Mouse (Mus musculus) heart, postnatal 4 days (tissue): ENCODE data around the gene Dnm3. TPM values are rescaled to one million over a fixed set of nuclear protein-coding genes. Genes with fewer than 3 reads are reported as not detected.

ENCODE experiments used
- DNase-seq: peaks from one replicate; pipeline ENCODE4 v3.0.0; 2021
- total RNA-seq, 2 experiments: library from RNA; stranded (reverse); gene quantifications; 2 replicates each; pipeline ENCODE4 v1.2.3; 2021

Dnm3 gene
- total RNA-seq, 2 experiments from 2014 or later = 4.5 to 5.5 TPM

DNA sequence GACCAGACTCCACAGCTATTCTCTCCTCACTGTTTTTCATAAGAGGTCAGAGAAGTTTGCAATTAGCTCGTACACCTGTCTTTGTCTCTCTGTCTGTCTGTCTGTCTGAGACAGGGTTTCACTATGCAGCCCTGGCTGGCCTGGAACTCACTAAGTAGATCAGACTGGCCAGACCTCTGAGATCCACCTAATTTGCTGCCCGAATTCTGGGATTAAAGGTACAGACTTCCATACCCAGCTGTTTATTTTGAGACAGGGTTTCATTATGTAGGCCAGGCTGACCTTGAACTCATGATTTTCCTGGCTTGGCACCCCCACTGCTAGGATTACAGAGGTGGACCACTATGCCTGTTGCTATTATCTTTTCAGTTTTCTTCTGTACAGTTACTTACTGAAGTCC lies 319.3 kb downstream of the Dnm3 start:
- DNase-seq = no peak

DNA sequence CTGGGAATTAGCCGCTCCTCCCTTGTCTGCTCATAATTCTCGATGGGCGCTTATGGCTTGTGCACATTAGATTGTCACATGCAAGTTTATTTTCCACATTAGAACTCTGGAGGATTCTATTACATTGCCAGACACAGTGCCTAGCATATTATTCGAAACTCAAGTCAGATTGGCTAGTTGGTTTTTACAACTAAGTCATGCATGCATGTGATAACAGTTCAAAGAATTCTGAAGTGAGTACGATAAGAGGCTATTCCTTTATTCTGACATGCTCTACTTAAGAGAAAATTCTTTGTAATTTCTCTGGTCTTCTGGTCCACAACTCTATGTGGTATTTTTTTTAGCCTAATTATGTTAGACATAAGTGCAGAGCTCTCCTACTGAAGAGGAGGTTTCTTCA lies 320.2 kb downstream of the Dnm3 start:
- no peak for DNase-seq

DNA sequence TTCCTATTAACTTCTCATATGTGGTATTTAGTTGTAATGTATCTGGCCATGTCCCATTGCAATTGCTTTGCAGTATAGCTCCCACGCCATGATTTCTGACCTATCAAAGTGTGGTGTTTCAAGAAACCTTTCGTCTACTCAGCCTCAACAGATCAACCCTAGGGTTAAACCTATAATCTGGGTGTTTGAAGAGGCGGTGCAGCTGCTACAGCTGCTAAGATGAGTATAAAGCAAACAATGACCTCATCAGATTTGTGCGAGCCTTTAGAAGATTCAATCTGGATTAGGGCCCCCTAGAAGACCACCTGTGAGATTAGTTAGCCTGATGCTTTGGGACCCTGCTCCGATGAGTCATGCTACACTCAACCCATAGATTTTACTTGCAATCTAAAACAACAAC lies 321.0 kb downstream of the Dnm3 start:
- DNase-seq = no peak

DNA sequence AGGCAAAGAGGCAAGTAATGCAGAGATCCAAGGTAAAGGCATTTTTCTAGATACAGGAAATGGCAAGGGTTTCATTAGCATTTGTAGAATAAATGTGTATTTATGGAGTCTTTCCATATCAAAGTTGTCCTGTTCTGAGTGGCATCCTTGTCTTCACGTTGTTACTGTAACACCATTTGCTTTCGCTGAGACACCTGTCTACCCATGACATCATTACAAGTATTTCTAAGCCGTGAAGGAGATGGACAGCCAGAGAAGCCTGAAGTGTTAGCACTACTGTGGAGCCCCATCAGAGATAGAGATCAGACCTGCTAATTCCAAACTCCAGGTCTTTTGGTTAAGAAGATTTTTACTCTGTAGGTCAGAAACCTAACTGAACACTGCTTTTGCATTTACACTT lies 322.3 kb downstream of the Dnm3 start:
- no peak for DNase-seq

DNA sequence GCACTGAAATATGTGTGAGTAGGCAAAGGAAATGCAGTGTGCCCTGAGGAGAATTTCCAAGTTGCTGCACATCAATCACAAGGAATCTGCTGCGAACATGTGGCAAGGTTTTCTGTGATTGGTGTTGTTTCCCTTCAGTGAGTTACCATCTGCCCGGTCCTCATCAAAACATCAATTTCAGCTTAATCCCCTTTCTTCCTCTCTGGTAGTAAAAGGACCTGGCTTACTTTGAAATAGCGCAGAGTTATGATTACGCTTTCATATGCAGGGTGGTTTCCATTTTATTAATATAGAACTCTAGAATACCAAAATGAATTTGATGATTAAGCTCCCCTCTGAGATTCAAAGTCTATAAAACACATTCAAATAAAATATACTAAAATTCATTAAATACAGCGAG lies 324.7 kb downstream of the Dnm3 start:
- no peak for DNase-seq

GRCm38 (mm10) chr1:162149730-162150129 lies 328.1 kb downstream of the Dnm3 start:
- no peak for DNase-seq

GRCm38 (mm10) chr1:162147554-162147953 lies 330.3 kb downstream of the Dnm3 start:
- DNase-seq = no peak

DNA sequence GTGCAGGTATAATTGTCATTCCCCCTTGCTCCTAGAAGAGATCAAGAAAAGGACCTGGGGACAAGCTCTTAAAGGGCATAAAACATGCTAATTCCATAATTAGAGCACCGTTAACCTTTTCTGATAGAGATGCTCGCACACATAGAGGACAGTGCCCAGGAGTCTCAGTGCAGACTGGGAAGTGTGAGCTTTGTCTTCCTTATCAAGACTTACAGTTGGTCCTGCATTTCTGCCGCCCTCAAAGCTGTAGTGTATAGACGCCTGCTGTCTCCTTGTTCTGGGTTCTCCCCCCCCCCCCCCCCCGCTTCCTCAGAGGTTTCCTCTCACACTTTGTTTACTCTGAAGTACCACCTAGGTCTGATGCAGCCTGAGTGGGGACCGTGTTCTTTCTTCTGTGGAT lies 332.1 kb downstream of the Dnm3 start:
- no peak for DNase-seq

DNA sequence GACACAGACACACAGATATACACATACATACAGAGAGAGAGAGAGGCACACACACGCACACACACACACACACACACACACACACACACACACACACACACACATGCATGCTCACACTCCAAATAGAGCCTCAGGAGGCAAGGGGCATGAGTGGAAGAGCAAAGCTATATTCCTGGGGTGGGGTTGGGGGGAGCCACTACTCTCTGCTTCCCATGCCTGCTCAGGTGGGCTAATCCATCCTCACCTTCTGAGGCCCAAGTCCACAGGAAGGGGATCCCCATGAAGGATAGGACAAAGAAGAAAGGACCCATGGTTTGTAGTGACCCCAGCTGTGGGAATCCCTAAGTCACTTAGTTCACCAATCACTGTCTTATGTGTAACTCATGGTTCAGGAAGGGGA lies 332.8 kb downstream of the Dnm3 start:
- no peak for DNase-seq

DNA sequence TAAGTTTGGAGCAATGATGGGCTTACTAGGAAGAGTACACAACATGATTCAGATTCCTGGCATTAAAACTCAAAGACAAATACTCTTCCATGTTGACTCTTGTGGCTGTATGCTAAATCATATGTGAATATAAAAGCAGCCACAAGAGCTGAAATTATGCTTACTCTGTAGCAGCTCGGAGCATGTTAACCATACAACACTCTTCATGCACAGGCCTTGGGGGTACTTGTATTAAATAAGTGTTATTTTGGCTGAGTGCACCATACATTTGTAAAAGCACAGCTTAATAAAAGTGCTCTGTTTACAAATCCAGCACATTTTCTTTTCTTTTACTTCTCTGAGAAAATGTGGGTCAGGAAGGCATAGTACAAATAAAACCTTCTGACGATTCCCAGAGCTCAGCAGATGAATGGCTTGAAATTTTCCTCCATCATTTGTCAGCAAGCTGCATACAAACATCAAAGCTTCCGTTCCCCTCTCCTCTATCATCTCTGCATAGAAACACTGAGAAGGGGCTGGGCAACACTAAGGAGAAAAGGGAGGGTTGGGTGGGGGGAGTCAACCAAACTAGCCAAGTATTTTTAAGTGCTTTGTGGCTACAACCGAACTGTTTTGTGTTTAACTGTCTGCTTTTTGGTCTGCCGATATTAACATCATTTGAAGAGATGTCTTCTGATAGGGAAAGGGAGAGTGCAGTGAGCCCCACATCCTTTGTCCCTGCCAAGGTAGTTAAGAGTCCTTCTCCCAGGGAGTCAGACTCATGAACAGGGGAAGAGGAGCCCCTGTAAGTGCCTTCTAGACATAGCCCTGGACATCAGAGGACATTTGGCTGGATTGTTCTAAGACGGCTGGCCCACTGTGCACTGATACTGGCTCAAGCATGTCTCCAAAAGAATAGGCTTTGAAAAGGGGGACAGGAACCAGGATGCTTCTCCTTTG lies 333.6 kb downstream of the Dnm3 start:
- no peak for DNase-seq

- no peak for DNase-seq
Measured at GRCm38 (mm10) chr1:162142285-162142684, 335.5 kb downstream of the Dnm3 start.

GRCm38 (mm10) chr1:162136328-162136727 lies 341.5 kb downstream of the Dnm3 start:
- DNase-seq = no peak

DNA sequence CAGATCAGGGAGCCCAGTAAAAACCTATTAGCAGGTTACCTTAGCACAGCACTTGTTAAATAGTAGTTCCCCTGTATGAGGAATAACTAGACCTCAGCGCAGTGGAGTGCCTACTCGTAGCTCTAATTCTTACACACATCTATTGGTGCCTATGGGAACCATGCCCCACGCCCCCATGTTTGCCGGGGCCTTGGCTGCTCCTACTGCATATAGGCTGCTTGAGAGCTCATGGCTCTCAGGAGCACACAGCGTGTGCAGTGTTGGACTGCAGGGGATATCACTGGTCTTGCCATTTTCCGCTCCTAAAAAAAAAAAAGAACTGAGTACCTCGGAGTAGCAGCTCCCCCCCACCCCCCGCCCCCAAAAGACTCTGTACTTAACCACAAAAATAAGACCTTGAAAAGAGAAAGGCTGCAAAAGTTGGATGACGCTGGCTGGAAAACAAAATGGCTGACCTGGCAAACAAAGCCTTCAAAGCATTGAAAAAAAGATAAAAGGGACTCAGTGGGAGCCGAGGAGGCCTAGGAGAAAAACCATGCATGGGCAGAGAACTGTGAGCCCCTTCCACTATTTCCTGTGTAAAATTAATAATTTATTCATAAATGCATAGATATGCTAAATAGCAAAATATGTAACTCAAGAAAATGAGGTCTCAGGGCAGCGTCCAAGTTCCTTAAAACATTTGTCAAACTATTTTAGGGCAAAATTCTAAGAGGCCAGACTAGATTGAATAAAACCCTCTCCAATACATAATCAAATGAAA lies 342.2 kb downstream of the Dnm3 start:
- no peak for DNase-seq

- no peak for DNase-seq
Measured at GRCm38 (mm10) chr1:162134651-162135066, 343.2 kb downstream of the Dnm3 start.

- no peak for DNase-seq
Measured at GRCm38 (mm10) chr1:162132908-162133641, 344.8 kb downstream of the Dnm3 start.

- no peak for DNase-seq
Measured at GRCm38 (mm10) chr1:162126856-162127792, 350.7 kb downstream of the Dnm3 start.

DNA sequence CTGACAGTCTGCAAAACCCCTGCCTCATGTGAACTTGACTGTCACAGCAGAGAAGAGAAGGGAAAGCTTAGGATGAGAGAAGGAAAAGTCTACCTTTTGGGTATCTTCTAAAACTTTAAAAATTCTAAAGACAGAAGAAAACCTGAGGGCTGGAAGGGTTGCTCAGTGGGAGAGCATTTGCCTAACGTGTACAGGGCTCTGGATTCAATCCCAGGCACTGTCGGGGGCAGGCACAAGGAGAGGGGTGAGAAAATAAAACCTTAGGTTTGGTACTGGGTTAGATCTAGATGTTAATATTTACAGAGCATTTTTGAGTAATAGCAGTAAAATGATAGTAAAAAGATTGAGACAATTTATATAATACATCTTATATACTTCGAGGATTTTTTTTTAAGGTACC lies 353.4 kb downstream of the Dnm3 start:
- no peak for DNase-seq

DNA sequence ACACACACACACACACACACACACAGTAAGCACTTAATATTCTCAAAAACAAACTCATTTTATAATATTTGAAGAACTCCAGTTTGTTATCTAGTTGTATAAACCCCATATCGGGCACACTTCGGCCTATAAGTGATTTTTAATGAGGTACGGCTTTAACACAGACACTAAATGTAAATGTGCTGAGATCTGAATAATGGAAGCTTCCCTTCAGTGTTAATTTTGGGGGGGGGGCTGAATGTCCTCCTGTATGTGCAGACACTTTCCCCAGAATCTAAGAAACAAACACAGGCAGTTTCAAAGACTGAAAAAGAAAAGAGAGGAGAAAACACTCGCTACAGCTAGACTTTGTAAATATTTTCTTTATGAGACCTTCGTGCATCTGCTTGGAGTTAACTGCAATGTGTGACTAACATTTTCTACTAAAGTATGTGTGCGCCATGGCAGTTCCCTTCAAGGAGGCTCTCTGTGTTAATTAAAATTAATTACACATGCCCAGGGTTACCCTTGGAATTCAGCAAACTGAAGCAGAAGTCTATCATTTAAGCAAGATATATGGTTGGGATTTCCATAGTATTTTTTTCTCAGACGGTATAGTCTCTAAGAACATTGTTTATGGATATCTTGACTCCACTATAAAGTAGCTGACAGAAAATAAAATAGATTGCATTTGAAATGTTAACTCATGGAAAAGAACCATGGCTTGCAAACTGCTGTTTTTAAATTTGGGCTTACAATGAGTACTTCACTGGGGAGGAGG lies 356.2 kb downstream of the Dnm3 start:
- DNase-seq = no peak

GRCm38 (mm10) chr1:162109437-162109813 lies 368.4 kb downstream of the Dnm3 start:
- peak; percentile 8 for DNase-seq

GRCm38 (mm10) chr1:162108726-162109436 lies 369.0 kb downstream of the Dnm3 start:
- no peak for DNase-seq
